Mouse (Mus musculus) lung, adult 18-20 months (tissue): Measurements from ENCODE around the gene St8sia1.

Source experiments
- DNase-seq, 2 experiments: peaks; one replicate each; pipeline ENCODE4 v3.0.0; 2022; ENCODE audit warnings: mixed read lengths in 2 of 2

The St8sia1 gene

DNA sequence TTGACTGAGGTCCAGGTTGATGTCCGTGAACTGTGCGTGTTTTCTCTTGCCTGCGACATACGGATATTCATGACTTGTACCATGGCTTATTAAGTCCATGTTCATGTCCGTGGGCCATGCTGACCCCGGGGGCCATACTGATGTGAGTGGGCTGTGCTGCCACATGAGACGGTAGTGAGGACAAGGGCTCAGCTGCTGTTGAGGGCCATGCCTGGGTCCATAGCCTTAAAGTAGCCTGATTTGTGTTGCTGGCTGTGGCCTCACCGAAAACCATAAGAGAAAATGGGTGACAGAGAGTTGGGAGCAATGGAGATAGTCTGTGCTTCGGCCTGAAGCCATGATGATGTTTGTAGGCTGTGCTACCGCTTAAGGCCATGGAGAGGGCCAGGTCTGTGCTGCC is 145.9 kb downstream of the St8sia1 start:
- no peak for DNase-seq

DNA sequence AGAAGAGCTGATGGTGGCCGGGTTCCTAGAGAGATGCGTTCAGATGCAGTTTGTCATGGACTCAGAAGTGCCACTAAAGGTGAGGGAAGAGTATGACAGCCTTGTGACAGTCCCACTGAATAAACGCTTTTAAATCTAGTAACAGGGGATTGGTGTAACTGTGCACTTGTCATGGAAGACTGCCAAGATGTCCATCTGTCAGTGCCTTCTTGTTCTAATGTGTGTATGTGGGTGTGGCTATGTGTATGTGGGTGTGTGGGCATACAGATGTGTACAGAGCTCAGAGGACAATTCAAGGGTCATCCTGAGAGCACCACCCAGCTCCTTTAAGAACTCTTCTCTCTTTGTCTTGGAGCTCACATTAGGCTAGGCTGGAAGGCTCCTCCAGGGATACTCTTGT is 148.7 kb downstream of the St8sia1 start:
- no peak for DNase-seq

GRCm38 (mm10) chr6:142814495-142814921 is 149.7 kb downstream of the St8sia1 start:
- DNase-seq = peak; percentile 72 to 76

DNA sequence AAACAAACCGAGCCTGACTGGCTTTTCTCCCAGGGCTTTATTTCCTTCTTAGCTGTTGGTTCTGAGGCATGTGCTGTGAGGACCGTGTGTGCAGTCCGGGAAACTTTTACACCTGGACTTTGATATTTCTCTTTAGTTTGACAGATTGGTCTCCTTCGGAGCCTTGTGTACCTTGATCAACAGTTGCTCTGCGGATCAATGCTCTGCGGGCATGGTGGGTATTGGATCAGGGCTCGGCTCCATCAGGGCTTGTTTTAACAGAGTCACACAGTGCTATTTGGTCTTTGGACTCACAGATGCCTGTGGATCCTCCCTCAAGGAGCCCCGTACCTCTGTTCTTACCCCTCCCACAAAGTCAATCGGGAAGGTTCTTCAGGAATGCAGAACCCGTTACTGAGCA is 150.2 kb downstream of the St8sia1 start:
- no peak for DNase-seq

DNA sequence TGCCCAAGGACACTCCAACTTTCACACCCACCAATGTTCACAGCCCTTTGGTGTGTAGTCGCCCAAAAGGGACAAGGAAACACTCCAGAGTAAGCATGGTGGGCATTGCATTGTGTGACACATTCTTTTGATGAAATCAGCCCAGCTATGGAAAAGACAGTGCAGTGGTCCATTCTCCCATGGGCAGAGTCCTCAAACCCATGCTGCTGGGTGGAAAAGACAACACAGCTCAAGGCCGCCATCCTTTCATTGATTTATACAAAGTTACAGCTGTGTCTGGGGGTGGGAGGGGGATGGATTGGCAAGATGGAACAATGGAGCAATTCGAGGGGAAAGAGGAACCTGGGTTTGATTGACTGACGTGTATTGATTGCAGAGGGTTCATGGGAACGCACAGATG is 151.3 kb downstream of the St8sia1 start:
- DNase-seq = no peak

DNA sequence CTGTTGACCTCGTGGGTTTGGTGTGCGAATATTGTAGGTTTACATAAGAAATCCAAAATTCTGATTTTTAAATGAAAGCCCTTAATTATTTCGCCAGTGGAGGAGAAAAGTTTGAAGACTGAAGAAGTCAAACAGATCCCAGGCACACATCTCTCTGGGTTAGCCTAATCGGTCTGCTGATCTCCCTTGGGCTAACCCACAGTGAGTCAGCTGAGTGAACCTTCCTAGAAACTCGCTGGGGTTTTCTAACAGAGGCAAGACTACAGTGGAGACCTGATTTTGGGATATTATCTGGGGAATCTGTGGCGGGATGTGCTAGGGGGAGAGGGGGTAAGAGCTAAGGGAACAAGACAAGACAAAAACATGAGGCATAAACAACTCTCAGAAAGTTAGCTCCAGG is 154.0 kb downstream of the St8sia1 start:
- DNase-seq = no peak

- no peak for DNase-seq
These were observed 154.7 kb downstream of the St8sia1 start for GRCm38 (mm10) chr6:142809373-142810098.

DNA sequence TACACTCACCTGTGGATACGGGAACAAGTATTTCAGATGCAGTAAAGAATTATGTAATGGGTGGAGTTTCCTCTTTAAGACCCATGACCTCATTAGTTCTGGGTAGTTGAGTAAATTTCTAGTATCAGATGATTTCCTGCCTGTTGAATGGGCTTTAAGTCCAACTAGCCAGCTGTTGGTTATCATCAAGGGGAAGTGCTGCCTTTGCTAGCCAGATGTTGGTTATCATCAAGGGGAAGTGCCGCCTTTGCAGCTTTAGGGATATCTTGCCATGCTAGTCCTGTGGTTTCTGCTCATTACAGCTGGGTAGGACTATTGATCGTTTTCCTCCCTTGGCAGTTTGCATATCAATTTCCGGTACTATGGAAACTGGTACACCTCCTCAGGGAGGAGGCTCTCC is 157.9 kb downstream of the St8sia1 start:
- no peak for DNase-seq

DNA sequence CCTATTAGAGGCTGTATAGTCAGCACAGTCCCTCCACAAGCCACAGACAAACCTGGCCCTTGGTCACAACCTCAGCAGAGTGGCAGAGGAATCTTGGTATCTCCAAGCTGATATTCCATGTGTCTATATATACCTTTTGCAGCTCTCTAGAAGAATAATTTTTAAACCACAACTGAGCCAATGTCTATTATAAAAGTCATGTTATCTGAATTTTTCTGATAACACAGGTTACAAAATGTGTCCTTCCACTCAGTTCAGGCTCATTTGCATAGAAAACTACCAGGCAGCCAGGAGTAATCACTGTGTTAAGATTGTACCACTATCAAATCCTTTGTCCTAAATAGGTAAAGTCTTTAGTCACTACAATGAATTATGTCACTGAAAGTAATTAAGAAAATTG is 159.8 kb downstream of the St8sia1 start, which contains the start of gene Sult6b2:
Gene Sult6b2, minus strand, starts transcription at position 101 of the 400 bp plus-strand sequence.
- no peak for DNase-seq

DNA sequence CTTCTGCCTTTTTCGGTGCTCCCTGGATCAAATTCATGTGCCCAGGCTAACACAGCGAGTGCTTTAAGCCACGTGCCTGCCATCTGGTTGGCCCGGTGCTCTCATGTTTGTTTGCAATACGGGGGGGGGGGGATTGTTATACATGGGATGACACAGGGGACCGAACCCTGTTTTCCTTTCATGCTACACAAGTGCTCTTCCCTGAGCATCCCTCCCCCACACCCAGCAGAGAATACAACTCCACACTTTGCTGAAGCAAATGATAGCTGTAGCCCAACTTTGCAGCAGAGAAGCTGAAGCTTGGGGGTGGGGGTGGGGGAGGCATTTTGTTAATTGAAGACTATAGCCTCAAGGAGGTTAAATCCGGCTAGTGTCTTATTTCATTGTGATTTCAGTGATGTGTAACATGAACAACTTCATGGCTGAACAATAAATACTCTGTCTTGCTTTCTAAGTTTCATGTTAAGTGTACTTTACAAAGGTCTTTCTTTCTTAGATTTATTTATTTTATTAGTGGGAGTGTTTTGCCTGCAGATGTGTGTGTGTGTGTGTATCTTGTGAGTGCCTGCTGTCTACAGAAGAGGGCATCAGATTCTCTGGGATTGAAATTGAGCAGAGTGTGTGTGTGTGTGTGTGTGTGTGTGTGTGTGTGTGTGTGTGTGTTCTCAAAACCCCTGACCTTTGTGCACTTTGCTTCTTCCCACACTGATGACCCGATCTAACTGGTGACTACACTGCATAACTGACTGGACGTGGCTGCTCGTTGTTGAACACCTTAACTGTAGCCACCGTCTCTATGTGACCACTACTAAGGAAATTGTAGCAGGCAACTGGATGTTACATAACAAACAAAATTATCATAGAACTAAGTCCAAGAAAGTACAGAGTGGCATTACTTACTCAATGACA is 161.4 kb downstream of the St8sia1 start:
- no peak for DNase-seq

DNA sequence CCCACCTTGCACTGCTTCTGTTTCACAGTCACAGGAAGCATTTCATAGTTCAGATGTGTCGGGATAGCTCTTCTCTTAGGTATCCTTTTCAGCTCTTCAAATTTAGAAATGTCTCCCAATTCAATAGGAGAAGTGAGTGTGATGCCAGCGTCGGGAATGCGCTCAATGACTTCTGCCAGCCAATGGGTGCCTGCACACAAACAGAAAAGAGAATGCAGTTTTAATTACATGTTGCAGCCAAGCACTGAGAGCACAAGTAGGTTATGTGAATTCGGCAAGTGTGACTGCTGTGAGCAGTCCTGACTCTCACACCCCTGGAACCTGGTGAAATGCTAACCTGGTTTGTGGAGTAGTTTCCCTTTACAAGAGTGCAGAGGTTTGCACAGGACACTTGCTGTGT is 162.6 kb downstream of the St8sia1 start:
- DNase-seq = no peak

DNA sequence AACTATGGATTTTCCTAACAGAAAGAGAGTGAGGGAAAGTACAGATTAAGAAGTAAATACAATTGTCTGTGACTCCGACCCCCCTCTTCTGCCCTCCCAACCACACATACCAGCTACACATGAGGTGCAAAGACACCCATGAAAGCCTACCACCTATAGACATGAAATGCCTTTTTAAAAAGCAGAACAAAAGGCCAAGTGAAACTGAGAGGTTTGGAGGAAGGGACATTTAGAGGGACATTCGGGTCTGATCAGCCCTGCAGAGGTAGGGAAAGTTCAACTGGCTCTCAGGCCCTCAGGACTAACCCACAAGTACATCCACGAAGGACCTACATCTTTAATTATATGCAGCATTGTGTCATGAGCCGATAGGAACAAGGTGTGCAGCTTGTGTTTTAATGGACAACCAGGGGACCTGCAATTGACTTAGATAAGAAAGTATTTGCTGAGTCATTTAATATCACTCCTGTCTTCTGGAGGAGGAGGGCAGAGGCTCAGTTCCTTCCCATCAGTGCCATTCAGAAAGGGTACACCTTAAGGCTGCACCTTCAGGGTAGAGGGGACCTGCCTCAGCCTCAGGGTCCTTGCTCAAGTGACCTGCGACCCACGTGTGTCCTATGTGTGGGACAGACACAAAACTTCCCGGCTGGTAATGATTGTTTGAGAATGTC is 164.4 kb downstream of the St8sia1 start:
- DNase-seq = no peak

DNA sequence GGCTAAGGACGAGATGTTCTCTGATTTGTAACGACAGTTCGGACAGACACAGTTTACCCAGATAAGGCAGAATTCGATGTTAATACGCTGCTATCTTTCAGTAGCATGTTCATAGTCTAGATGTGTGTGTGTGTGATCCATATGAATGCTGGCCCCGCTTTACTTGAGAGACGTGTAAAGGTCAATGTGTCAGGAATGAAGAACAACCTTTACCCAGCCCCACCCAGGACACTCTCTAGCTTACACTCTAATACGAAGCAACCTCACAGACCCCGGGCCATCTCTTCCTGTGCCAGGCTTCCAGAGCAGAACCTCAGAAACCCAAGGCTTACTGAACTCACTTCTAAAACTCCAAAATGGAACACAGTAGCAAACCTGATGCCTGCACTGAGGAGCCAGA is 165.4 kb downstream of the St8sia1 start:
- DNase-seq = no peak

- no peak for DNase-seq
These were observed 166.3 kb downstream of the St8sia1 start for GRCm38 (mm10) chr6:142797996-142798395.

DNA sequence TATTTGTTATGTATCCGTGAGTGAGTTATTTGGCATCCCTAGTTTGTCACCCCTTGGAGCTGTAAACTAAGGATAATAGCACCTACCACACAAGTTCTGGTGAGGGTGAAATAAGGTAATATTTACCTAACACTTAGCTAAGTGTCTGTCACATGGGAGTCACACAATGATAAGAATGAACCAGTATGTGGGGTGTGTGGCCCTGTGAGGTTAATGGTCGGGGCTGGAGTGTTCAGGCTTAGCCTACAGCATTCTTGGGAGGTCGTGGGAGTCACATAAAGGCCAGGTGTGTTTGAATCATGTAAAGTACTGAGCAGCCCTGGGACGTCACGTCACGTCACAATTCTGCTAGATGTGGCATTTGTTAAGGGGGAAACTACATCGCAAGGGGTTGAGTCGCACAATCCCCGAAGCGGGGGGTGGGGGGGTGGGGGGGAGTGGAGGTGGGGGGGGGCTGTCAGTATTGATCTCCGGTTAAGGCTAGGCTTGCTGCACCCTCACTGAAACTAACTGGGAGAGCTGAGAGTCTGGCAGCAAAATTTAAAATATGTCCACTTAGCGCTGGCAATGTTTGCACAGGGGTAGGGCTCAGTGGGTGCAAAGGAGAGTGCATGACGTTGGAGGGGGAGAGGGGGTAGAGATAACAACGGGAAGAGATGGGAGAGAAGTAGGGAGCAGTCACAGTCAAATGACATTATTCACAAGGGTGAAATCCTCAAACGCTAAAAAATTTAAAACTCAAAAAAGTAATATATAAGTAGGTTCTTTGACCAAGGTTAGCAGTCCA is 168.4 kb downstream of the St8sia1 start:
- DNase-seq = peak; percentile 28 to 61

DNA sequence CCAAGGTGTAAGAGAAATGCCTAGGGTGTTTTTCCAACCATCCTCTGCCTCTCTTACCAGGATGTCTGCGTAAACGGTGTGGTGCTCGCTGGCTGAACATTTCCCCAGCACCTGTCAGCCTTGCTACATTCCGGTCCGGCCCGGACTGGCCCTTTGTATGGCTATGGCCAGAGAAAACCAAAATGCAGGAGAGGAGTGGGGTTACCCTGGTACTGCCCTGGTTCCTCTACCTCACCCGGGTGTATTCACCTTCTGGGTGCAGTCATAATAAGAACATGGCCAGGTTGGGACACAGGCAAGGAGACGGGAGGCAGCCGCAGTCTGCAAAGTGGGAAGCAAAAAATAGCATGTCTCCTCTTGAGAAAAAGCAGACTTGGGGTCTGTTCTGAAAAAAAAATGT is 169.2 kb downstream of the St8sia1 start:
- DNase-seq = no peak

DNA sequence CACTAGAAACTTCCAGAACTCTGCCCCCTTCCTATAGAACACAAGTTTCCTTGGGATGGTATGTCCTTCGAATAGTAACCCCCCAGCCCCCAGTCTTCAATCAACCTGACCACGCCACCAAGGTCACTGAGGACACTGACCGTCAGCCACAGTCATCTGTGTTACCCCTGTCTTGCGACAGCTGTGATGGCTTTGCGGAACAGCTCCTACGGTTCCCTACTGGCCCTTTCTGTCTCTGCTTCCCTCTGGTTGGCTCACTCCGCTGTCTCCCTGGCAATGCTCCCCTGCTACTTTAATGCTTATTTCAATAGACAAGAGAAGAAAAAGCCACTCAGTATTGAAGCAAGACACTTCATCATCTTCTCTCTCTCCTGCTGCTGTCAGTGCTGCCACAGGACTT is 170.8 kb downstream of the St8sia1 start:
- DNase-seq = no peak

- DNase-seq = no peak
These were observed 171.8 kb downstream of the St8sia1 start for GRCm38 (mm10) chr6:142792241-142792968.

GRCm38 (mm10) chr6:142789736-142790135 is 174.5 kb downstream of the St8sia1 start:
- no peak for DNase-seq

DNA sequence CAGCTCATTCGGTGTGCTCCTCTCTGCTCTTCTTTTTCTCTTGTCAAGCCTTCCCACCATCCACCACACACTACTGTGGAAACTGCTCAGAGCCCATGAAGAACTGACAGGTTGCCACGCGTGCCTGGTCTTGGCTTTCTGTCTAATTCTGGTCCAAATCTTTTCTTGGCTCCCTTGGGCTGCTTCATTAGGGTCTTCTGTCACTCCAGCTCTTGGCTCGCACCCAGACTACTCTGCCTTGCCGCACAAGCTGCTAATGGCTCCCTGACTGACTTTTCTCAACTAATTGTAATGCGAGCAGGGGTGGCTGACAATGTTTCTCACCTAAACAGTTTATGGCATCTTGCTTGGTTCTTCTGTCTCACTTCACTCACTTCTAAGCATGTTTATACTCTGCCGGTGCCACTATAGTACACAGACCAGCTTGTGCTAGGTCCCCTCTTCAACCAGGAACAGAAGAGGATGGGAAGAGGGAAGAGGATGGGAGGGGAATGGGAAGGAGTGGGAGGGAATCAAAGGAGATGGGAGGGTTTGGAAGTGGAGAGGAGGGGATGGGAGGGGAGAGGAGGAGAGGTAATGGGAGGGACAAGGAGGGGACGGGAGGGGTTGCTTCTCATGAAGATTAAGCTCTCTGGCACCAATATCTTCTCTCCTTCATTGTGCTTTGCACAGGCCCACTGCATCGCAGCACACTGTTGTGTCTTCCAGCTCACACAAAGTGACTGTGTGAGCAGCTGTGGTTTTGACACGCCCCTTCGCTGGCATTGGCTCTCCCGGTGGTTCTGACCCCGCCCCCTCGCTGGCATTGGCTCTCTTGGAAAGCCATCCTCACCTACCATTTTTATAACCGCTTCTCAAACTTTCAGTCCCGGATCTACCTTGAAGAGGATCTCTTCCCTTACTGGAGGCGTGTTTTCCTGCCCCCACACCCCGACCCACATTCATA is 175.9 kb downstream of the St8sia1 start:
- DNase-seq = peak; percentile 44 to 67

GRCm38 (mm10) chr6:142786106-142786505 is 178.1 kb downstream of the St8sia1 start:
- no peak for DNase-seq
